Mouse (Mus musculus) urinary bladder, adult 18-20 months (tissue): ENCODE data around the gene Gm44502.
"Not testable (repeated sequence)": the region's sequence is repeated elsewhere in the genome, so short reads cannot be mapped to it uniquely, and the experiment has no call there.

Source experiments
- DNase-seq, 2 experiments: peaks; one replicate each; pipeline ENCODE4 v3.0.0; 2022; ENCODE audit warnings: low spot score in 2 of 2, mixed read lengths in 2 of 2

Gm44502 gene

DNA sequence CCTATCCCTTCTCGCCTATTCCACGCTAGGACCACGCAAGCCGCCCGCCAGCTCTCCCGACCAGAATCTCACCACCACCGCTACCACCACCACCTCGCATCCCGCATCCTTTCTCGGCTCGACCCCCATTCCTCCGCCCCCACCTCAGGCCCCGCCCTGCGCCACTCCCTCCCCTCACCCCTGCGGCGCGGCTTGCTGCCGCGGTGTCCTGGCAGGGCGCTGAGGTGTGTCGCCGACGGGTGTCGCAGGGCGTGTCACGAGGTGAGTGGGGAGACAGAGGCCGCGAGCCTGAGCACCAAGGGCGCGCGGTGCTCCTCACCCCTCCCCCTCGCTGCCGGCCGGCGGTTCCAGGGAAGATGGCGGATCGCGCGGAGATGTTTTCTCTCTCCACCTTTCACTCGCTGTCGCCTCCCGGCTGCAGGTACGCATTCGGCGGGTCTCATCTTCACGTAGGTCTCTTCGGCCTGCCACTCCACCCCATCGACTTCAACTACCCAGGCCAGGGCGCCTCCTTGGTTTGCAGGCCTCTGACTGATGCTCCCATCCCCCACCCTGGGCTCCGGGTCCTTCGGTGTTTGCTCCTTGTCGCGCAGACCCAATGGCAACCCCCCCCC, 24.5 kb upstream of the Gm44502 start, which contains the start of gene Mapk8ip2:
Mapk8ip2 (plus strand) TSS at position 49 of the 614 bp plus-strand sequence.
- DNase-seq, result no peak

DNA sequence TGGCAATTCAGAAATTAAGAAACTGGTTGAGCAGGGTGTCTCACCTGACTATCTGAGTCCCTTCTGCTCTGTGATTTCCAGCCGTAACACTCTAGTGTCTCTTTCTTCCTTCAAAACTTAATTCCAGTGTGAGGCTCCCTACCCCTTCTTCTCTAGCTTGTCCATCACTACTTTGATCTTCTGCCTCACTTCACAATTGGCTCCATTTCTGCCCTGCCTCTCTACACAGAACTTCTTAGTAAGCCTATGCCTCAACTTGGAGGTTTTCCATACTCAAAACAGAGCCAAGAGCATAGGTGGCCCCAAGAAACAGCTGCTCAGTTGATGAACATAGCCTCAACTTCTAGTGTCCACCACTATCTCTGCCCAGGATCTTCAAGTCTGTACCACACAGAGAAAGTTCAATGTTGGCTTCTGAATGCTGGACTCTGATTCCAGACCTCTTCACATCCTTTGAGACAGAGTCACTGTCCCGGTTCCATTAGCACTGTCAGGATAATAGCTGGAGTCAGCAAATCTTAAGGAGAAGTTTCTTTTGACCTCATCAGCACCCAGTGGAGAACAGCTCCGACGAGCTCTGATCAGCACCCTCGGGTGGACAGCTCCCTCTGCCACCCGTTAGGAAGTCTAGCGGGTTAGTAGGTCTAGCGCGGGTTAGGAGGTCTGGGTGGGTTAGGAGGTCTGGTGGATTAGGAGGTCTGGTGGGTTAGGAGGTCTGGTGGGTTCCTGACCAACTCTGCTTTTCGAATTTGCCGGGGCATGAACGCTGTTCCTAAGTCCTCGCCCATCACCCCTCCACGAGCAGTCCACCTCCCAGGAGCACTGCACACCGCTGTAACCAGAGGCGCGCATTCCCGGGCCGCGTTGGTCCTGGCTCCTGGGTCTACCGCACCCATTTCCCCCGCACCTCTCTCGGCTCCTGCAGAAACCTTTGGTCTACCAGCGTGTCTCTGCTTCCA, 23.7 kb upstream of the Gm44502 start:
- DNase-seq, result peak; percentile 39 to 69

DNA sequence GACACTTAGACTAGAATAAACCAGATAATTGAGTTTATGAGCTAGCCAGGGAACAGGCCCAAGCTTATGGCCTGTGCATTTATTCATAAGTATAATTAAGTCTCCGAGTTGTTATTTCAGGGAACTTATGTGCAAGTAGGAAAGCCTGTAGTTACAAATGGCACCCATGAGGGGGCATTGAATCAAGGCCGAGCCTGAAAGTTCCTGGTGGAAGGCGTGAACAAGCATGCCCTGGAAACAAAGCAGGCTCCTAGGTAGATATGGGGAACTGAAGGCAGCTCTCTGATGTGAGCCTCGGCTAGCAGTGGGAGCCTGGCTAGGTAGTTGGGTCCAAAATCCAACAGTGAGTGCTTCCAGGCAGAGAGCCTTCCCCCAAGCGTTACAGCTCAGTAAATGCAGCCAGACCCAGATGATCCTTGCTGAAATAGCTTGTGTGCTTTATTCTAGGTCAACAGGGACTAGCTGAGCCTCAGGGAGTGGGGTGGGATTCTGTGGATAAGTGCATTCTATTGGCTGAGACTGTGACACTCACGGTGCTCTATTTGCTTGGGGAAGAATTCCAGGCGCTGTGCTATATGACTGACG, 13.1 kb upstream of the Gm44502 start:
- DNase-seq, result no peak

DNA sequence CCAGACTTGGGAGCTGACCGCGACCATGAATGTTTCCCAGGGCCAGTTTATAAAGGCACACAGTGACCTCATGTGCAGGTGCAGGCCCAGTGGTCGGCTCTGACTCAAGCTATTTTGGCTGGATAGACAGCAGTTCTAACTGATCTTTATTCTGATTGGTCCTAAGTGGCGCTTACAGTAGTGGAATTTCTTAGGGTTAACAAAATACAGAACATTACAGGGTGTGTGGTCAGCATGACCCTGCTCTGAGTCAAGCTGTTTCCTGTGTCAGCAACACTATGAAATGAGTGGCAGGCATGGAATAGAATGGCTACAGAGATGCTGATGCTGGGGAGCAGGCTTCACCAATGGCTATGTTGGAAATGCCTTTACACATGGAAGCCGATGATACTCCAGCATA, 6.4 kb upstream of the Gm44502 start:
- no peak for DNase-seq

DNA sequence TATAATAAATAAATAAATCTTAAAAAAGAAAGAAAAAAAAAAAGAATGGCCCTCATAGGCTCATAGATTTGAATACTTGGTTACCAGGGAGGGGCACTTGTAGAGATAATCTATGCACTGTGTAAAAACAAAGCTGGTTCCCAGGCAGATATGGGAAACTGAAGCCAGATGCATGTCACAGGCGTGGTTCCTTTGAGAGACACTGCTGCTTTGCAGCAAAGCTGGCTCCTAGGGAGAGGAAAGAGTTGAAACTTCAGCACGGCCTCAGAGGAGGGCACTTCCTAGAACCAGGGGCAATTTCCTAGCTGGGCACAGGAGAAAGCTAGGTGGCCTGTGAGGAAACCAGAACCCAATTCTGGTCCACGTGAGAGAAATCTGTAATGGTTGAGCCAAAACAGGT, 4.6 kb upstream of the Gm44502 start:
- DNase-seq, result no peak

DNA sequence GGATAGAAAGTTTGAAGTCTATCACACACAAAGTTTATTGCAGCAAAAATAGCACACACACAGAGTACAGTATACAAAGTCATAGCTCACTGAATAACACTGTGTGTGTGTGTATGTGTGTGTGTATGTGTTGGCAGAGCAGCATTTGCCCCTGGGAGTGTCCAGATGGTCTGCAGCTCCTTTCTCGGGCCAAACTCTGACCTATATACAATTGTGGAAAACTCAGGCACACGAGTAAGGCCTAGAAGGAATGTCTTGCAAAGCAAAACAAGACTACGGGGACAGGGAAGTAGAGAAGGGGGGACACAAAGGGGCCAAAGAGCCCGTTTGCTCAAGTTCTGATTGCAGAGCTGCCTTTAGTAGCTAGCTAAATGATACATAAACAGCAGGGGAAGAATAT, 3.5 kb upstream of the Gm44502 start:
- DNase-seq, result no peak

DNA sequence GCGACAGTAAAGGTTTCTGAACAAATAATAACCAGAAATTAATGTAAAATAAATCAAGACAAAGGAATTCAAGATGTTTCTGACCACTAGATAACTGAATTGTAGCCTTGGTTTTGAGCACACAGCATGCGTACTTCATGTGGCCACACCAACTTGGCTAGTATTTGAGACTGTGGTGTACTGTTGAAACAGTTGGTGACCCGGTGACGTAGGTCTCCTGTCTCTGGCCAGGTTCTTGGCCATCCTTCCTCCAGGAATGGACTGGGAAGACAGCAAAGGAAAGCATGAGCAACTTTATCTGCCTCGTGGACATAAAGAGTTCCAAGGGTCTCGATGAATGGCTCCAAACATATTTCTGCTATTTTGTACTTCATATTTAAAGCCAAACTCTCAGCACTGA, 2.3 kb upstream of the Gm44502 start:
- DNase-seq, result no peak

DNA sequence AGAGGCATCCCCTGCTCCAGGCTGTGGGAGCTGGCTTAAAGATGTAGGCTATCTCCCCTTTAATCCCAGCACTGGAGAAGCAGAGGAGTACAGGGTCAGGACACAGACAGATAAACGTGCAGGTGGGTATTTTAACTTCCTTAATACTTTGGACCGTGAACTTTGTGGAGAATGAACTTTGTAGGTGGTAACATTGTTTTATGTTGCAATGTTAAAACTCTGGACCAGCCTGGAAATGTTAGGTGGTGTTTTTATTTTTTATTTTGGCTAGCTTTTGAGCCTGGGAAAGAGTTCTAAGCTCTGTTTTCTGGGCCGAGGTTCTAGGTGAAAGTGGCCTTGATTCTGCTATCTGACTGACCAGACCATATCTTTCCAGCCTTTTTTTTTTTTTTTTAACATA, 1.8 kb upstream of the Gm44502 start:
- DNase-seq, result no peak

DNA sequence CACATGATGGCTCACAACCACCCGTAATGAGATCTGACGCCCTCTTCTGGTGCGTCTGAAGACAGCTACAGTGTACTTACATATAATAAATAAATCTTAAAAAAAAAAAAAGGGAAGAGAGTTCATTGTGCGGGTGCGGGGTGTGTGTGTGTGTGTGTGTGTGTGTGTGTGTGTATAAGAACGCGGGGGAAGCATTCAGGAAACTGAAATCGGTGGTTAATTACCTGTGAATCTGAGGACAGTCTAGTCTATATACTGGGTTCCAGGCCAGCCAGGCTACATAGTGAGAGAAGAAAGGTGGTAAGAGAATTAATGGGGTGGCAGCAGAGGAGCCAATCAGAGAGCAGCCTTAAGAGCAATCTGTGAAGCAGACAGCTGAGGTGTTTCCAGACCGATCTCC, 1.3 kb upstream of the Gm44502 start:
- not testable (repeated sequence) for DNase-seq

DNA sequence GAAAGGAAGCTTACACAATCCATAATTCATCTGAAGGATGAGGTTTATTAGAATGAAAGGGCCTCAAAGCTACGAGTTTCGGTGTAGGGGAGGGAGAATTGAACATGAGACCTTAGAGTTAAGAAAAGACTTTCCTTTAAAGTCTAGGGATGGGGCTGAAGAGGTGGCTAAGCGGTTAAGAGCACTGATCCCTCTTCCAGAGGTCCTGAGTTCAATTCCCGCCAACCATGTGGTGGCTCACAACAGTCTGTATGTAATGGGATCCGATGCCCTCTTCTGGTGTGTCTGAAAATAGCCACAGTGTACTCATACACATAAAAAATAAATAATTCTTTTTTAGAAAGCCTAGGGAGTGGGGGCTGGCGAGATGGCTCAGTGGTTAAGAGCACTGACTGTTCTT, 845 bp upstream of the Gm44502 start:
- DNase-seq, result no peak

DNA sequence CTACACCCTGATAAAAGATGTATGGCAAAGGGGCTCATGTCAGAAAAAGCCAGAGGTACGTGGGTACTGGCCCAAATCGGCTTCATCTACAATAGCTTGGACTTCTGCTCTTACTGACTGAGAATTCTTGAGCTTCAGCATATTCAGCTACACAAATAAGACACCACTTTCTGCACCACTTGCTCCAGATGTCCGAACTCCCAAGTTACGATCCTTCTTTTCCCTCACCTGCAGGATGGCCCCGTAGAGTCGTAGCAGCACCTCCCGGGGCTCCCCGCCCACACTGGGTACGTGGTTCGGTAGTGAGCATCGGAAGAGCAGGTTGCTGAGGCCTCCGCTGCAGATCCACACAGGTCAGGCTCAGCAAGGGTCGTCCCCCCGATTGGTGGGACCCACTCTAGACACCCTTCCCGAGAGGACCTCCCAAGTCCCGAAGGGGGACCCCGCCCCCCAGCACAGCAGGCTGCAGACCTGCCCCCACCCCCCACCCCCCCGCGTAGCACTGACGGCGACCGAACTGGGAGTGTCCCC, 610 bp downstream of the Gm44502 start:
- DNase-seq, result no peak

DNA sequence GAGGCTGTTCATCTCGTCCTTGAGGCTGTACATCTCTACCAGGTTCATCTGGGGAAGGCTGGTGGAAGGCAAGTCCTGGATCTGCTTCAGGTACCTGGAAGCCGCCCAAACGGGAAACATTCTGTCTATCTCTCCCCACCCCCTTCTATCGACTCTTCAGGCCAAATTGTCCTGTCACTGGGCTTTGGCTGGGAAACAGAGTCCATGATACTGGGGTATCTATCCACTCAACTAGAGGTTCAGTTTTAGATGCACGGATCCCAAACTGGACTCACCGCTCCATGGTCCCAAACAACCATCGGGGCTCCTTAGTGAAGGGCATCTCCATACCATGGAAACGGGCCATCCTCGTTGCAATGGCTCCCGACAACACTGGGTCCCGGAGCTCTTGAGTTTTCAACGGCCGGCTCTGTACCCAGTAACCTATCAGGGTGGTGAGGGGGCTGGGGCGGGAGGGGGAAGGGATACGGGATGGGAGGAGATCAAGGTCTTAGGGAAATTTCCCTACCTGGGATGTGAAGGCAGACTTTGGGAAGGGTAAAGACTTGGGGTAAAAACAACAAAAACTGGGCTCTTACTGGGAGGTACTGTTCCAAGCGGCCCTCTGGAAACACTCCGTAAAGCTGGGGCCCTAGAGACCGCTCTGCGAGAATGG, 1.2 kb downstream of the Gm44502 start:
- no peak for DNase-seq

DNA sequence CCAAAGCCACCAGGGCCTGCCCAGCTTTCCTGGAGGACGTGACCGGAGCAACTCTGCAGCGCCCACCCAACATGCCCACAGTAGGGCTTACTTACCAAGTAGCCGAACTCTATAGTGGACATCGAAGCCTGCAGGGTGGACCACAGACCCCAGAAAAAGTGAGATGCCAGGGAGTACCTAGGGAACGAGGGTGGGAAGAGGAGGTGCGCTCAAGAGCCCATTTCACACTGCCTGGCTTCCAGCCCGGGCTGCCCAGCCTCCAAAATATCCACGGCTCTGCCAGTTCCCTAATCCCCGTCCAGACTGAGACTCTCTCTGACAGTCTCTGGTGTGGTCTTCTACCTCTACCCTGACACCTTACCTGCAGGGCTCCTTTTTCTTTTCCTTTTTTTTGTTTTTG, 2.8 kb downstream of the Gm44502 start:
- DNase-seq, result no peak

DNA sequence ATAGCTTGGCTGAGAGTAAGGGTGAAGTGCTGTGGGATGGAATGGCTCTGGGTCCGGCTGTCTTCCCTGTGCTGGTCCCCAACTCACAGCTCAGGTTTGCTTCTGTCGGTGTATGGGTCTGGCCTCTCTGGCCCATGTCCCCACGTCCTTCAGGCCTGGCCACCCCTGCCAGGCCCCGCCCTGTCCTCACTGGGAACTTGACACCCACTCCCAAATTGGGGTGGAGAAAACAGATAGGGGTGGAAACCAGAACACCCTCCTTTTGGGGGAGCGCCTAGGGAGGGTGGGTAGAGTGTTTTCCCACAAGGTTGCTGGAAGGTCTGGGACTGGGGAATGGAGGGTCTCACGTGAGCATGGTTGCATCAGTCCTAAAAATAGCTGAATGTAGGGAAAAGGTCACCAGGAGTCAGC, 3.8 kb downstream of the Gm44502 start, which contains the start of gene Cpt1b:
Cpt1b (minus strand) TSS at position 153 of the 411 bp plus-strand sequence.
- DNase-seq, result no peak

DNA sequence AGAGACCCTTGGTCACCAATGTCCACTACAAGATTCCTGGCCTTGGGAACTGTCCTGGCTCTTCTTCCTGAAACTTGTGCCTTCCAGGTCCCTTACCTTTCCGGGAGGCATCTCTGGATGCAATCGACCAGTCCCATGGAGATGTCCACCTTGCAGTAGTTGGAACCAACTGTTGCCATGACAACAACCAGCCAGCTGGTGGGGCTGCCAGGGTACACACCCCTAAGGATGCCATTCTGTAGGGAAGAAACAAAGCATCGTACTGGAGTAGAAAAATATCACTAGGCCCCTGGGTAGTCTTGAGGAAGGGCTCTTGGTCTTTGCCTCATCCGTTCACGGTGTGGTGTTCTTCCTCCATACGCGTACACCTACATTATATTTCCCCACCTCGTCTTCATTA, 4.9 kb downstream of the Gm44502 start:
- DNase-seq, result no peak

DNA sequence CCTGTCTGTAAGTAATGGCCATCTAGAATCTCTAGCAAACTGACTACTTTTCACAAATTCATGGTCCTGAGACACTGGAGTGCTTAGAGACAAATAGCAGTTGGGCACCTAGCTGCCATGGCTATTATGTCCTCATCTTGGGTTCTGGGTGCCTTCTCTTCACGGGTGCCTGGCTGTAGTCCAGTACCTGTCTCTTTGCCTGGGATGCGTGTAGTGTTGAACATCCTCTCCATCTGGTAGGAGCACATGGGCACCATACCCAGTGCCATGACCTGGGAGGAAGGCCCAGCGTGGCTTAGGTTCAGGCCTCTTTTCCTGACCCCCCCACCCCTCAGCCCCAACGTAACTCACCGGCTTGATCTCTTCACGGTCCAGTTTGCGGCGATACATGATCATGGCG, 7.6 kb downstream of the Gm44502 start:
- DNase-seq, result no peak

DNA sequence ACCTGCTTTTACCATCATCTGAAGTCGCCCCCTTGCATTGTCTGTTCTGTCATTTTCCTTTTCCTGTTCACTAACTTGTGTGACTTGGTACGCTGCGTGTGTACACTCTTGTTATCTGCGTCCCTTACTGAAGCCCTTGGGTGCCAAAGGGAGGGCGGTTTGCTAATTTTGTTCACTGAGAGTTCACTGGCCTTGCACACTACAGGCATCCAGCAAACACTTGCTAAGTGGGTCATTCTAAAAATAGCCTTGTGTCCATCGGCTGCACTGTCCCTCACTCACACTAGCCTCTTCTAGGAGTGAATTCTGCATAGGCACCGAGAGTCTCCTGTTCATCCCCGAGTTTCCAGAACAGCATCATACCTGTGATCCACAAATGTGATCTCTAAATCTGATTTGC, 14.2 kb downstream of the Gm44502 start:
- DNase-seq, result no peak

DNA sequence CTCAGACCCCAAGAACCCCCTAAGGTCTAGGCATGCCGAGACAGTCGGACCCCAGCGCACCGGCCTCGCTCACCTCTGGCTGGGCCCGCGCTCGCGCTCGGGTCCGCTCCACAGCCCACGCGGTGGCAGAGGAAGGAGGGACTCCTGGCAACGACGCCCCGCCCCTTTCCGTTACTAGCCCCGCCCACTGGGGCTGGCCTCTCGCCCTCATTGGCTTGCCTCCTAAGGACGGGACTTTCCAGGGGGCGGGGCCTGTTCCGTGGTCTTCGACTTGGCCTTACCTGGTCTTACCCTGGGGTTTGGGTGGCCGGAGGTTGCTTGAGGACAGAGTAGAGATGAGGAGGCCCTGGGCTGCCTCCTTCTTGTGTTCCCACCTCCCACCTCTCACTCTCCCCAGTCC, 19.4 kb downstream of the Gm44502 start, which contains the start of gene Syce3:
Syce3 (minus strand) TSS at position 386 of the 400 bp plus-strand sequence.
- DNase-seq, result no peak

DNA sequence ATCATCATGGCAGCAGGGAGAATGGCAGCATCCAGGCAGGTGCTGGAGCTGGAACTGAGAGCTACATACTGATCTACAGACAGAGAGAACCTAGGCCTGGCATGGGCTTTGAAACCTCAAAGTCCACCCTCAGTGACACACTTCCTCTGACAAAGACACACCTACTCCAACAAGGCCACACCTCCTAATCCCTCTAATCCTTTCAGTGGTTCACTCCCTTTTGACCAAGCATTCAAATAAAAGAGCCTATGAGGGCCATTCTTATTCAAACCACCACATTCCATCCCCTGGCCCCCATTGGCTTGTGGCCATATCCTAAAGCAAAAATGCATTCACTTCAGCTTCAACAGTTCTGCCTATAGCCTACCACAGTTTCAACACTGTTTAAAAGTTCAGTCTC, 22.8 kb downstream of the Gm44502 start:
- no peak for DNase-seq

DNA sequence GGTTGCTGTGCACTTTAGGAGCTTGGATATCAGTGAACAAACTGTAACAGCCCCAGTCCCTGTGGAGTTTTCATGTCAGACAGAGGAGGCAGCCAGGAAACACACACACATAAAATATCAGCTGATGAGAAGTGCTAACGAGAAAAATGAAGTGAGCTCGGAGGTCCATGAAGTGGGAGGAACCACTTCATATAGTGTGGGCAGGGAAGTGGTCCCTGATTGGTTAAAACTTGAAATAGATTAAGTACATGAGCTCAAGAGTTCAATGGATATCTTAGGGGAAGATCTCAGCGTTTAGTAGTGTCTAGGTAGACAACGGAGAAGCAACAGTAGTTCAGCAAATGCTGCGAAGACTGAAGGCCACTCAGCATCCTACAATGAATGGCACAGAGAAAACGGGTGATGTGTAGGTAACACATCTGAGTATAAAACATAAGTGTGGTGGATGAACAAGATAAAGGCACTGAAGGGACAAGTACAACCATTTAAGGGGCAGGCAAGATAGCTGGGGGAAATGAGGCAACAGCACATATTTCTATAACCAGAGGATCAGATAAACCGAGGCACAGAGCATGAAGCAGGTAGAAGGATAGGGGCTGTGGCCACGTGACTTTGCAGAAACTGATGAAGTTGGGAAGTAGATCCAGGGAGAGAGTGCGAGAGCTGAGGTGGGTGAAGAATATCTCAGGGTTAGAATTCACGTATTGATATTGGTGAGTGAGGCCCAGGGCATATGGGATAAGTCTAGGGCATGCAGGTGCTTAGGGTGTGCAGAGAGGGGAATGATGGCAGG, 24.5 kb downstream of the Gm44502 start:
- no peak for DNase-seq

DNA sequence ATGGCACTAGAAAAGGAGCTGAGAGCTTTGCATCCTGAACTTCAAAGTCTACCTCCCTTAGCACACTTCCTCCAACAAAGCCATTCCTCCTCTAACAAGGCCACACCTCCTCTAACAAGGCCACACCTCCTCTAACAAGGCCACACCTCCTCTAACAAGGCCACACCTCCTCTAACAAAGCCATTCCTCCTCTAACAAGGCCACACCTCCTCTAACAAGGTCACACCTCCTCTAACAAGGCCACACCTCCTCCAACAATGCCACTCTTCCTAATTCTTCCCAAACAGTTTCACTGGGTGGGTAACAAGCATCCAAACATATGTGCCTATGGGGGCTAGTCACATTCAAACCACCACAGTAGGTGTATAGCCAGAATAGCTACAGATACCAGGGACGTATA, 27.0 kb downstream of the Gm44502 start:
- DNase-seq, result no peak
